Mouse (Mus musculus) G1E (cell line): ENCODE data around the gene Shmt2. TPM values are rescaled to one million over a fixed set of nuclear protein-coding genes. Genes with fewer than 3 reads are reported as not detected.
A peak's percentile ranks its signal among the peaks of the same experiment; 100 is the strongest.

Source experiments
- ATAC-seq: 2 replicates; pipeline ENCODE4 v1.8.0; 2016; ENCODE audit warnings: mild to moderate bottlenecking; ENCODE audit not compliant: insufficient number of reproducible peaks, poor library complexity, low FRiP score, severe bottlenecking; ENCODE audit errors: extremely low read depth
- DNase-seq: peaks from one replicate; pipeline ENCODE4 v3.0.0; 2012; ENCODE audit warnings: low spot score
- H3K27me3 ChIP-seq: 2 replicates; pipeline ENCODE4 v1.6.1; 2012; ENCODE audit warnings: mild to moderate bottlenecking, low read length, inconsistent platforms; ENCODE audit not compliant: insufficient read depth
- H3K36me3 ChIP-seq: replicated peaks from 2 replicates; pipeline ENCODE3; 2012; ENCODE audit warnings: mild to moderate bottlenecking, inconsistent platforms
- H3K4me1 ChIP-seq: 2 replicates; pipeline ENCODE4 v1.6.1; 2012; ENCODE audit warnings: low read depth, low read length, inconsistent platforms, mixed read lengths; ENCODE audit not compliant: insufficient read depth
- H3K4me3 ChIP-seq: 2 replicates; pipeline ENCODE4 v1.5.1; 2012; ENCODE audit warnings: low read depth, mild to moderate bottlenecking, inconsistent platforms, low read length, moderate library complexity, mixed read lengths
- H3K9me3 ChIP-seq: replicated peaks from 2 replicates; pipeline ENCODE4 v1.6.1; 2012; ENCODE audit warnings: inconsistent platforms
- CTCF ChIP-seq: IDR thresholded peaks from 2 replicates; pipeline ENCODE4 v1.5.1; 2012; ENCODE audit warnings: low read depth, low read length, inconsistent platforms, mixed read lengths
- GATA1 ChIP-seq: IDR thresholded peaks from 2 replicates; pipeline ENCODE4 v1.6.1; 2012; ENCODE audit warnings: borderline replicate concordance, low read length, inconsistent platforms, mixed read lengths
- GATA2 ChIP-seq: IDR thresholded peaks from 2 replicates; pipeline ENCODE4 v1.6.1; 2012; ENCODE audit warnings: low read depth, low read length, inconsistent platforms, borderline replicate concordance
- POLR2AphosphoS5 ChIP-seq: IDR thresholded peaks from 2 replicates; pipeline ENCODE4 v1.6.1; 2012; ENCODE audit warnings: low read depth, low read length, inconsistent platforms; ENCODE audit not compliant: insufficient replicate concordance
- TAL1 ChIP-seq: conservative IDR thresholded peaks from 2 replicates; pipeline ENCODE4 v1.6.1; 2012; ENCODE audit warnings: low read depth, low read length, inconsistent platforms, mixed read lengths
- polyA plus RNA-seq: library from polyadenylated mRNA; stranded (reverse); fragments of >175 nt; gene quantifications from 2 replicates; pipeline ENCODE4 v1.2.3, GENCODE M21; 2012
- total RNA-seq, 2 experiments: library from RNA; stranded (forward) in 1 of 2; stranded (reverse) in 1 of 2; fragments of 200-1000 nt in 1 of 2; fragments of >200 nt in 1 of 2; fragmentation: Nextera tagmentation in 1 of 2; gene quantifications; 2 replicates each; pipeline ENCODE4 v1.2.3; 2014 to 2017

Gene Shmt2
- total and polyA plus RNA-seq, 3 experiments: 238 to 702 (median 338) TPM

DNA sequence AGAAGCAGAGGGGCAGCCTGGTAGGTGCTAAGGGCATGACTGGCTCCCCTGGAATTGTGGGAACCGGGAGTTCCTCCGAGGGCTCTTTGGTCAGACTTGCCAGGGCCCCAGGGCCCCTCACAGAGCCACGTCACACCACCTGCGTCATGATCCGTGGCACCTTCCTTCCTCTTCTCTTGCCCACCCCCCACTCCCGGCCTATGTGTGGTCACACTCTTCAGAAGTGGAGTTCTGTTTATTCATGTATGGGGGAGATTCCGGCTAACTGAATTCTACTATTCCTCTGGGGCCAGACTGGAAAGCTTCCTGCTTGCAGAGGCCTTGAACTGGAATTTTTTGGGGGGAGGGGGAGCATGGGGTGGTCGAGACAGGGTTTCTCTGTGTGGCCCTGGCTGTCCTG lies 41.6 kb upstream of the Shmt2 start:
- Histone ChIP-seq H3K4me1 (no peaks in the 10 kb centered on the region; the same call in 1 of the 2 replicates), H3K36me3 (no peaks in the 10 kb centered on the region), H3K4me3 (no peak overlapping the region), H3K27me3 (peaks cover 55% of the 10 kb centered on the region), H3K9me3 (no peaks in the 10 kb centered on the region)
- no peak for DNase-seq
- TF ChIP-seq POLR2AphosphoS5: no peak
- TF ChIP-seq TAL1: no peak
- TF ChIP-seq GATA2: no peak
- no peak for TF ChIP-seq CTCF
- TF ChIP-seq GATA1: no peak
- no peak for ATAC-seq

DNA sequence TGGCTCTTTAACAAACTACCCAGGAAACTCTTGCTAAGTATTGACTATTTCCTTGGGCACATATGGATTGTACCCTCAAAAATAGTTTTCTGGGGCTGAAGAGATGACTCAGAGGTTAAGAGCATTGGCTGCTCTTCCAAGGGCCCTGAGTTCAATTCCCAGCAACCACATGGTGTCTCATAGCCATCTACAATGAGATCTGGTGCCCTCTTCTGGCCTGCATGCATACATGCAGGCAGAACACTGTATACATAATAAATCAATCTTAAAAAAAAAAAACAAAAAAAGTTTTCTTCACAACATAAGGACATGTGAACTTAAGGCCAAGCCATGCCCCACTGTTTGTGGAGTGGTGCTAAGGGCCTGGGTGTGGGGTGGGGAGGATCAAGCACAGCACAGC lies 38.9 kb upstream of the Shmt2 start:
- TF ChIP-seq TAL1 (no peak), GATA1 (no peak), CTCF (no peak), GATA2 (no peak), POLR2AphosphoS5 (no peak)
- Histone ChIP-seq H3K27me3 (peaks cover 63% of the 10 kb centered on the region), H3K4me3 (no peak overlapping the region), H3K36me3 (no peaks in the 10 kb centered on the region), H3K4me1 (peaks cover 11% of the 10 kb centered on the region; the same call in 1 of the 2 replicates), H3K9me3 (no peaks in the 10 kb centered on the region)
- ATAC-seq: no peak
- DNase-seq: no peak

DNA sequence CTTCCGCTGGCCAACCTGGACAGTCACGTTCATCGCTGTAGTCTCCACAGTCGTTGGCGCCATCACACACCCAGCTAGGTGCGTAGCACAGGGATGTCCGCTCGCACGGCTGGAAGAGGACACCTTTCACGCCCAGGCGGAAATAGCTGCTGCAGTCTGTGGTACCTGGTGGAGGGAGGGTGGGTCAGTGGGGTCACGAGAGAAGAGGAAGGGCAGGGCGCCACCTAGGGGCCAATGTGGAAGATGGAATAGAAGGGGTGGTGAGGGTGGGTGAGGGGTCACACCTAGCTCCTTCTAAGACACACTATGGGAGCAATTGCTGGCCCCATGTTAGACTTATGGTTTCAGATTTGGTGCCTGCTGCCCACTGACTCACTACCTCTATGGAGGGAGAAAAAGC lies 35.2 kb upstream of the Shmt2 start:
- H3K4me3 ChIP-seq: no peak overlapping the region
- H3K9me3 ChIP-seq: no peaks in the 10 kb centered on the region
- no peak for ATAC-seq
- no peak for DNase-seq
- H3K4me1 ChIP-seq: peaks cover 14% of the 10 kb centered on the region
- no peaks in the 10 kb centered on the region for H3K36me3 ChIP-seq
- no peak for TF ChIP-seq POLR2AphosphoS5
- no peak for TF ChIP-seq CTCF
- no peak for TF ChIP-seq GATA2
- TF ChIP-seq TAL1: no peak
- TF ChIP-seq GATA1: no peak
- H3K27me3 ChIP-seq: peaks cover 73% of the 10 kb centered on the region

DNA sequence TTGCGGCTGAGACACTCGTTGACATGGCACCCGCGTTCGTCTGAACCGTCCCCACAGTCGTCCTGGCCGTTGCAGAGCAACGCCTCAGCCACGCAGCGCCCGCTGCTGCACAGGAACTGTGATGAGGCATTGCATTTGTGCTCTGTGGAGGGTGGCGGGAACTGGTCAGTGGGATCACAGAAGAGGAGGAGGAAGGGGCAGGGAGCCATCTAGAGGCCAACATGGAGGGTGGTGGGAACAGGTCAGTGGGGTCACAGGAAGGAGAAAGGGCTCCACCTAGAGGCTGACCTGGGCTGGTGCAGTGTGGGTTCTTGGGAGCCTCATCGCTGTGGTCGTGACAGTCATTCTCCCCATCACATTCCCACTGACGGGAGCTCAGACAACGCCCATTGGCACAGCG lies 33.5 kb upstream of the Shmt2 start:
- TF ChIP-seq POLR2AphosphoS5 (no peak), TAL1 (no peak), GATA1 (no peak), CTCF (peak; percentile 94)
- H3K27me3 ChIP-seq: peaks cover 81% of the 10 kb centered on the region
- no peaks in the 10 kb centered on the region for H3K36me3 ChIP-seq
- H3K9me3 ChIP-seq: no peaks in the 10 kb centered on the region
- H3K4me3 ChIP-seq: no peak overlapping the region
- ATAC-seq: peak; percentile 60; the same call in 1 of the 2 replicates
- DNase-seq: peak; percentile 74
- H3K4me1 ChIP-seq: peaks cover 14% of the 10 kb centered on the region

DNA sequence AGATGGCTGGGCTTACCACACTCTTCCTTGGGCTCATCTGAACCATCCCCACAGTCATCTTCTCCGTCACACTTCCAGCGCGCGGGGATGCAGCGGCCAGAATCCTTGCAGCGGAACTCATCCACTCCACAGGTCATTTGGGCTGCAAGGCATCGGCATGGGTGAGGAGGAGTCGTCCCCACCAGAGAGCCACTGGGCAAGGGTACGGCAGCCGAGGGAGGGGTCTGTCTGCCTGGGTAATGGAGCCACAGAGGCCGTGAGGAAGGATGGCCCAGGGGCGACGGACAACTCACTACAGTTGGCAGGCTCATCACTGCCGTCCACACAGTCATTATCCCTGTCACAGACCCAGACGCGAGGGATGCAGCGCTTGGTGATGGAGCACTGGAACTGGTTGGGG lies 27.6 kb upstream of the Shmt2 start:
- Histone ChIP-seq H3K9me3 (no peaks in the 10 kb centered on the region), H3K4me1 (no peaks in the 10 kb centered on the region), H3K27me3 (peaks cover 85% of the 10 kb centered on the region), H3K4me3 (no peak overlapping the region), H3K36me3 (no peaks in the 10 kb centered on the region)
- TF ChIP-seq GATA1 (no peak), TAL1 (no peak), CTCF (no peak), POLR2AphosphoS5 (no peak), GATA2 (no peak)
- no peak for ATAC-seq
- DNase-seq: no peak

DNA sequence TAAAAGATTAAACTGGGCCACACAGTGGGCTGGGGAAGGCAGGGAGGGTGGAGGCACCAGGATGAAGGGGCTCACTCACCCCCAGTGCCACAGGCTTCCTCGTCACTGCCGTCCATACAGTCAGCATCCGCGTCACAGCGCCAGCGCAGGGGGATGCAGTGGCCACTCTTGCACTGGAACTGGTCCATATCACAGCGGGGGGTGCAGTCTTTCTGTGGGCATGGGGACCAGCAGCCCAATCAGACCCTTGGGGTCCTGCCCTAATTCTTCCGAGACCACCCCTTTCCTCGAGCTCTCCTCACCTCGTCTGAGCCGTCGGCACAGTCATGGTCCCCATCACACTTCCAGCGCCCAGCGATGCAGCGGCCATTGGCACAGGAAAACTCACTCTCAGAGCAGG lies 26.0 kb upstream of the Shmt2 start:
- Histone ChIP-seq H3K36me3 (no peaks in the 10 kb centered on the region), H3K4me1 (no peaks in the 10 kb centered on the region), H3K27me3 (peaks cover 79% of the 10 kb centered on the region), H3K4me3 (no peak overlapping the region), H3K9me3 (no peaks in the 10 kb centered on the region)
- no peak for DNase-seq
- no peak for ATAC-seq
- TF ChIP-seq POLR2AphosphoS5 (no peak), GATA1 (no peak), TAL1 (no peak), GATA2 (no peak), CTCF (no peak)

DNA sequence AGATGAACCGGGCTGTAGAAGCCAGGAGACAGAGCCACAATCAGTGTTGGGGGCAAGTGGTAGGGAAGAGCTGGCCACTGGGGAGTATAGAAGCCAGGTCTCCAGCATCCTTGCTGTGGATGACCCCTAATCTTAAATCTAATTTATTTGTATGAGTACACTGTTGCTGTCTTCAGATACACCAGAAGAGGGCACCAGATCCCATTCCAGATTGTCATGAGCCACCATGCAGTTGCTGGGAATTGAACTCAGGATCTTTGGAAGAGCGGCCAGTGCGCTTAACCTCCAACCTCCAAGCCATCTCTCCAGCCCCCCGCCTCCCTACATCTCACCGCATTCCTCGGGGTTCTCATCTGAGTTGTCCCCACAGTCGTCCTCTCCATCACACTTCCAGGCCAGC lies 24.3 kb upstream of the Shmt2 start:
- H3K9me3 ChIP-seq: no peaks in the 10 kb centered on the region
- TF ChIP-seq CTCF: peak; percentile 6; the same call in 1 of the 2 replicates
- TF ChIP-seq GATA2: no peak
- TF ChIP-seq TAL1: no peak
- TF ChIP-seq POLR2AphosphoS5: no peak
- H3K27me3 ChIP-seq: peaks cover 86% of the 10 kb centered on the region
- no peaks in the 10 kb centered on the region for H3K4me1 ChIP-seq
- H3K36me3 ChIP-seq: no peaks in the 10 kb centered on the region
- ATAC-seq (no peak), DNase-seq (no peak)
- no peak overlapping the region for H3K4me3 ChIP-seq
